Mouse (Mus musculus): ENCODE results near the gene Ccdc32.
A peak's percentile ranks its signal among the peaks of the same experiment; 100 is the strongest.

DNA sequence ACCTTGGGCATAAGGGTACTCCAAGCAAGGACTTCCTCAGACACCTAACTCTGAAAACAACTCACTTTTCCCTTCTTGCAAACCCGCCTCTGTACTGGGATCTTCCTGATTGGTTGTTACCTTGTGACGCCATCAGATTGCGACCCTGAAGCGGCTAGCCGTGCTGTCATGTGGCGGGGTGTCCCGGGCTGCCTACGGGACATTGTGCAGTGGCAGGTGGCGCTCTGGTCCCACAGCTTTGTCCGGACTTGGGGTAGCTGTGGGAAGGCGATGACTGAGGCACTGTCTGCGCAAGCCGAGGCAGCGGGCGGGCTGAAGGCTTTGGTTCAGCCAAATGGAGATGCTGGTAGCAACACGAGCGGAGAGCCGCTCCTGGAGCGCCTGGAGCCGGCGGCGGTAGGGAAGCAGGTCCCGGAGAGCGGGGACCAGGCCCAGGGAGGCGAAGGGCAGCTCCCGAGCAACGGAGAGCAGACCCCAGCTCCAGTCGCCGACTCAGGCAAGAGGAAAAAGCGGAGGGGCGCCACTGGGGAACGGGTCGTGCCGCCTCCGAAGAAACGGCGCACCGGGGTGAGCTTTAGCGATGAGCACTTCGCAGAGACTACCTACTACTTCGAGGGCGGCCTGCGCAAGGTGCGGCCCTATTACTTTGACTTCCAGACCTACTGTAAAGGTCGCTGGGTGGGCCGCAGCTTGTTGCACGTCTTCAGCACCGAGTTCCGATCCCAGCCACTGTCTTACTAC is 5.6 kb upstream of the Ccdc32 start, which contains the start of gene Rpusd2:
- TF ChIP-seq POLR2A (IDR thresholded peaks at IDR 0.05; ENCODE audit: low read depth, low read length) (peak; percentile 16; the same call in 1 of the 2 replicates), CTCF (IDR thresholded peaks at IDR 0.05; ENCODE audit: extremely low read depth, insufficient read depth, insufficient read length, insufficient replicate concordance) (no peak)
